Mouse (Mus musculus): ENCODE measurements at regions not wholly inside any gene's neighbourhood (a gene's known extent, or its start where the extent isn't known, plus 50 kb on each side); places are given as distances from the start of the nearest gene placed in this dataset.
"Not testable (repeated sequence)": the region's sequence is repeated elsewhere in the genome, so short reads cannot be mapped to it uniquely, and the experiment has no call there.

GRCm38 (mm10) chr16:55520077-55520476, 222.3 kb upstream of the Zpld1 start:
- DNase-seq (ENCODE audit: low spot score in 2 of 2) = no peak

- no peak for DNase-seq (ENCODE audit: low spot score in 2 of 2)
These were observed 221.9 kb upstream of the Zpld1 start for GRCm38 (mm10) chr16:55519646-55520045.

GRCm38 (mm10) chr16:55516994-55517393, 219.2 kb upstream of the Zpld1 start:
- no peak for DNase-seq (ENCODE audit: low spot score in 2 of 2)

GRCm38 (mm10) chr16:55515228-55515696, 217.5 kb upstream of the Zpld1 start:
- no peak for DNase-seq (ENCODE audit: low spot score in 2 of 2)

- no peak for DNase-seq (ENCODE audit: low spot score in 2 of 2)
These were observed 216.8 kb upstream of the Zpld1 start for GRCm38 (mm10) chr16:55514448-55515200.

- DNase-seq (ENCODE audit: low spot score in 2 of 2) = no peak
These were observed 207.1 kb upstream of the Zpld1 start for GRCm38 (mm10) chr16:55504796-55505413.

GRCm38 (mm10) chr16:55504274-55504673, 206.5 kb upstream of the Zpld1 start:
- no peak for DNase-seq (ENCODE audit: low spot score in 2 of 2)

- no peak for DNase-seq (ENCODE audit: low spot score in 2 of 2)
These were observed 205.5 kb upstream of the Zpld1 start for GRCm38 (mm10) chr16:55503273-55503672.

GRCm38 (mm10) chr16:55499831-55500230, 202.0 kb upstream of the Zpld1 start:
- DNase-seq (ENCODE audit: low spot score in 2 of 2) = not testable (repeated sequence)

GRCm38 (mm10) chr16:55495051-55495450, 197.3 kb upstream of the Zpld1 start:
- no peak for DNase-seq (ENCODE audit: low spot score in 2 of 2)

GRCm38 (mm10) chr16:55494162-55494561, 196.4 kb upstream of the Zpld1 start:
- DNase-seq (ENCODE audit: low spot score in 2 of 2) = no peak

- no peak for DNase-seq (ENCODE audit: low spot score in 2 of 2)
These were observed 194.3 kb upstream of the Zpld1 start for GRCm38 (mm10) chr16:55492111-55492510.

- no peak for DNase-seq (ENCODE audit: low spot score in 2 of 2)
These were observed 186.6 kb upstream of the Zpld1 start for GRCm38 (mm10) chr16:55484391-55484790.

GRCm38 (mm10) chr16:55480745-55481144, 183.0 kb upstream of the Zpld1 start:
- no peak for DNase-seq (ENCODE audit: low spot score in 2 of 2)

- DNase-seq (ENCODE audit: low spot score in 2 of 2) = no peak
These were observed 182.5 kb upstream of the Zpld1 start for GRCm38 (mm10) chr16:55480304-55480703.

GRCm38 (mm10) chr16:55476544-55477208, 178.9 kb upstream of the Zpld1 start:
- DNase-seq (ENCODE audit: low spot score in 2 of 2) = peak in 1 of 2 experiments; percentile 13

- DNase-seq (ENCODE audit: low spot score in 2 of 2) = no peak
These were observed 177.3 kb upstream of the Zpld1 start for GRCm38 (mm10) chr16:55474950-55475525.

- no peak for DNase-seq (ENCODE audit: low spot score in 2 of 2)
These were observed 173.6 kb upstream of the Zpld1 start for GRCm38 (mm10) chr16:55471396-55471795.

GRCm38 (mm10) chr16:55470721-55471120, 172.9 kb upstream of the Zpld1 start:
- no peak for DNase-seq (ENCODE audit: low spot score in 2 of 2)

- no peak for DNase-seq (ENCODE audit: low spot score in 2 of 2)
These were observed 171.9 kb upstream of the Zpld1 start for GRCm38 (mm10) chr16:55469703-55470102.

GRCm38 (mm10) chr16:55468833-55469458, 171.2 kb upstream of the Zpld1 start:
- peak; percentile 76 to 85 for DNase-seq (ENCODE audit: low spot score in 2 of 2)

- no peak for DNase-seq (ENCODE audit: low spot score in 2 of 2)
These were observed 162.7 kb upstream of the Zpld1 start for GRCm38 (mm10) chr16:55460519-55460918.
